Mouse (Mus musculus): ENCODE measurements around the gene Kdm5b.

Gene Kdm5b

GRCm38 (mm10) chr1:134551869-134552268 lies 8.1 kb upstream of the Kdm5b start:
- DNase-seq = no peak

GRCm38 (mm10) chr1:134552396-134552795 lies 7.6 kb upstream of the Kdm5b start:
- no peak for DNase-seq

GRCm38 (mm10) chr1:134555240-134555870 lies 4.6 kb upstream of the Kdm5b start:
- DNase-seq = no peak

GRCm38 (mm10) chr1:134555871-134556670 lies 3.9 kb upstream of the Kdm5b start:
- DNase-seq = peak; percentile 9

DNA sequence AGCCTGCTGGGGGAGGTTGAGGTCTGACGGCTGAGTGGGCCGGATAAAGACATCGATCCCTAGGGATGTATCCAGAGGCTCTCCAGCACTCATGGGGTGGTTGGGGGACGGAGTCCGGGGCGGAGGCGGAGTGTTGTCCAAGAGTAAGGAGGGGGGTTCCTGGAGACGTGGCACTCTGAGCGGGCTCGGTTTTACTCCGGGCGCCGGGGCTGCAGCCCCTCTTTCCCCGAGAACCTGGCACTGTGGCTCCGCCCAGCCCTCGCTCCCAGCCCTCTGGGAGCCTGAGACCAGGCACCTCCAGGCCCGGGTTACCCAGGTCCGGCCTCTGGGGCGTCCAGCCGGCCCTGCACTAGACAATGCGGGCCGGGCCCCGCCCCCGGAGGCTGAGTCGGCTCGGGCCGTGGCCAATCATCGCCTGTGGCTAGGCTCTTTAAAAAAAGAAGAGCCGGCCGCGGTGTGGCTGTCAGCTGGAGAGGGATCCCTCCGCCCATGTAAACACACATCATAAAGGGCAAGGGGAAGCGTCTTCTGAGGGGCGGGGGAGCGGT lies 3.2 kb upstream of the Kdm5b start:
- peak; percentile 97 for DNase-seq

DNA sequence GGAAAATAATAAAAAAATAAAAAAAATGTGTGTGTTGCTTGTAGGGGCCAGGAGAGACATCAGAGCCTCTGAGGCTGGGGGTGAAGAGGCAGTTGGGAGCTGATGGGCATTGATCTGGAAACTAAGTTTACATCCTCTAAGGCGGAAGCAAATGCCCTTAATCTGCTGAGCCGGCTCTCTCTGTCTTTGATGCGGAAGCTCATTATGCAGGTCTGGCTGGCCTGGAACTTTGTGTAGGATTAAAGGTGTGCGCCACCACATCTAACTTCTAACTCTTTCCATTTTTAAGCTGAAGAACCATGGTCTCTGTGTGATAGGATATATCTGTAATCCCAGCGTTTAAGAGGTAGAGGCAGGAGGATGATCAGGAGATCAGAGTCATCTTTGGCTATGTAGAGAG lies 1.5 kb upstream of the Kdm5b start:
- no peak for DNase-seq

GRCm38 (mm10) chr1:134559226-134559625 lies 745 bp upstream of the Kdm5b start:
- DNase-seq = no peak

DNA sequence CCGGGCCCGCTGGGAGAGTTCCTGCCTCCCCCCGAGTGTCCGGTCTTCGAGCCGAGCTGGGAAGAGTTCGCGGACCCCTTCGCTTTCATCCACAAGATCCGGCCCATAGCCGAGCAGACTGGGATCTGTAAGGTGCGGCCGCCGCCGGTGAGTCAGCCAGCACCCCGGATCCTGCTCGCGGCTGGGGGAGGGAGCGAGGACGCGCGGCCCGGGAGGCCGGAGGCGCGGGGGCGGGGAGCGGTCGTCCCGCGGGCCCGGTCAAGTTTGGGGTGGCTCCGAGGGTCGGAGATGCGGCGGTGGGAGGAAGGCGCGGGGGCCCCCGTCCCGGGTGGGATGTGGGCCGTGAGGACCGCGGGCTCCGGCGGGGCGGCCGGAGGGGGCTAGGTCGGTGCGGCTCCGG lies 425 bp downstream of the Kdm5b start:
- DNase-seq = no peak

- DNase-seq = peak; percentile 44
Observed at GRCm38 (mm10) chr1:134560801-134561769, 1.1 kb downstream of the Kdm5b start.

DNA sequence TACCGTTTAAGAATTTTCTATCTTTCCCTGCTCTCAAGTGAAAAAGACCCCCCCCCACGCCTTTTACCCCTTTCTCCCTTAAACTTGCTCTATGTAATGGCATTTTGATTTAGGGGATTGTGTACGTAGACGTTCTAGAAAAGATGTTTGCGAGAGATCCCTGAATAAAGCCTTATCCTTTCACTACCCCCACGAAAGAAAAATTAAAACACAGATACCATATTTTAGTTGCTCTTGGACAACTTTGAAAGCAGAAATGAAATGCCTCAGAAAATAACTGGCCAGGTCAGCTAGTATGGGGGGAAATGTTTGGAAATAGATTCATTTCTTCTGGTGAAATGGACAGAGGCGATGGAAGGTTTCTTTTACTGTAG lies 1.8 kb downstream of the Kdm5b start:
- DNase-seq = no peak

DNA sequence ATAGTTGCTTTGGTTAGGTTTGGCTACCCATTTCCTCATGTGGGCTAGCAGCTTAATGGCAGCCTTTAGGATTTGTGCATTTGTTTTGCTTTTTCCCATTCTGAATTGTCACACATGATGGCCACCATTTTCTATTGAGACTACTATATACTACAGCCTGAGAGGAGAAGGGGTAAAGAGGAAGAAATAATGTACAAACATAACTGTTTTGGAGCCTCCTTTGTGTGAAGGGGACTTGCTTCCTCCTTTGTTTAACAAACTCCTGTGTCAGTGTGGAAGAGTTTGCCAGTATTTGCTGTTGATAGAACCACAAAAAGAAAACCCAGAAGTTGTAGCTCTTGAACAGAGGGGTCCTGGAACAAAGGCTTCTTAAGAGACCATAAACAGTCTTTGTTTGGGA lies 2.5 kb downstream of the Kdm5b start:
- no peak for DNase-seq

- DNase-seq = no peak
Observed at GRCm38 (mm10) chr1:134563726-134564125, 3.8 kb downstream of the Kdm5b start.

- DNase-seq = no peak
Observed at GRCm38 (mm10) chr1:134567511-134567910, 7.5 kb downstream of the Kdm5b start.

DNA sequence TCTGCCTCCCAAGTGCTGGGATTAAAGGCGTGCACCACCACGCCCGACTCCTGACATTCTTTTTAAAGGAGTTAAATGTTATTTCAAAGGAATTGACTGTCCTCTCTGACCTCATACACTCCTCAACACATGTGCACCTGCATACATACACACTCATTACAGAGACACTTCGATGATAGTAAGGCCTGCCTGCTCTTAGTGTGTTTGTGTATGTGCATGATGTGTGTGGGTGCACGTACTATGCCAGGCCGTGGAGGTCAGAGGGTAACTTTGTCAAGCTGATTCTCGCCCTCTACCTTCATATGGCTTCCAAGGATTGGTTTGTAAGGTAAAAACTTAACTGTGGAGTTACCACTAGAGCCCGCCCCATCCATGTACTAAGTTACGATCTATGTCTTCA lies 10.2 kb downstream of the Kdm5b start:
- DNase-seq = no peak

DNA sequence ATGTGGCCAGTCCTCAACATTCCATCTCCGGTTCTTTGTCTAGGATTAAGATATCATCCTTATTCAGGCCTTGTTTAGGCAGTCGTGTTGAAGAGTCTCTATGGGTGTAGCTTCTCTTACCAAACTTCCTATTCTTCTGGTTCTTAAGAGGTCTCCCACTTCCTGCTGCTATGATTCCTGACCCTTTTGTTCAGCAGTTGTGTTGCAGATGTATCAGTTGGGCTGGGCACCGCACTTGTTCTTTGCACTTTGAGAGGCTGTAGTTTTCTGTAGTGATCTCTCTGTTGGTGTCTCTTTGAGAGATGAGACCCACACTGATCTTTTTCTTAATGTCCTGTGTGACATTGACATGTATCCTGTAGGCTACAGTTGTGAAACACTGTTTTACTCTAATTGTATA lies 10.7 kb downstream of the Kdm5b start:
- no peak for DNase-seq

- DNase-seq = no peak
Observed at GRCm38 (mm10) chr1:134573300-134573931, 13.4 kb downstream of the Kdm5b start.

DNA sequence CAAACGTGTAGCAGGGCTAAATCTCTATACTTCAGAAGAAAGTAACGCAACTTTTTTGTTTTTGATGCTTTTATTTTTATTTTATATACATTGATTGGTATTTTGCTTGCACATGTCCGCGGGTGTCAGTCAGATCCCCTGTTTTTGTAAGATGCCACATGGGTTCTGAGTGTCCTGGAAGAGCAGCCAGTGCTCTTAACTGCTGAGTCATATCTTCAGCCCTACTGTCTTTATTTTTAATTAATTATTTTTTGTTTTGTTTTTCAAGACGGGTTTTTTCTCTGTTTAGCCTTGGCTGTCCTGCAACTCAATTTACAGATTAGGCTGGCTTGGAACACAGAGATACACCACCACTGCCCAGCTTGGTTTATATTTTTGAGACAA lies 14.0 kb downstream of the Kdm5b start:
- DNase-seq = no peak

- no peak for DNase-seq
Observed at GRCm38 (mm10) chr1:134577384-134578120, 17.6 kb downstream of the Kdm5b start.

GRCm38 (mm10) chr1:134580796-134581195 lies 20.8 kb downstream of the Kdm5b start:
- DNase-seq = no peak

GRCm38 (mm10) chr1:134583560-134583959 lies 23.6 kb downstream of the Kdm5b start:
- no peak for DNase-seq

DNA sequence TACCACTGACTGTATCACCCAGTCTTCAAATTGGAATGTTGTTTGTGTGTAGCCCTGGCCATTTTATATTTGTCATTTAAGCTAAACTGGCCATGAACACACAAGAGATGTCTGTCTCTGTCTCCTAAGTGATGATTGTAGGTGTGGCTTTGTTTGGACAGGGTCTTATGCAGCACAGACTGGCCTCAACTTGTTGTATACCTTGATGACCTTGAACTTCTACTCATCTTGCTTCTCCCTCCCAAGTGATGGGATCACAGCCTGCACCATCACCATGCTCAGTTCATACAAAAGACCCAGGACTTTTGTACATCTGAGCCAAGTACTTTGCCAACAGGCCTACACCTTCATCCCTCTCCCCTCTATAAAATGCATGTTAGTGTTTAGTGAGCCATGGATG lies 29.7 kb downstream of the Kdm5b start:
- no peak for DNase-seq

DNA sequence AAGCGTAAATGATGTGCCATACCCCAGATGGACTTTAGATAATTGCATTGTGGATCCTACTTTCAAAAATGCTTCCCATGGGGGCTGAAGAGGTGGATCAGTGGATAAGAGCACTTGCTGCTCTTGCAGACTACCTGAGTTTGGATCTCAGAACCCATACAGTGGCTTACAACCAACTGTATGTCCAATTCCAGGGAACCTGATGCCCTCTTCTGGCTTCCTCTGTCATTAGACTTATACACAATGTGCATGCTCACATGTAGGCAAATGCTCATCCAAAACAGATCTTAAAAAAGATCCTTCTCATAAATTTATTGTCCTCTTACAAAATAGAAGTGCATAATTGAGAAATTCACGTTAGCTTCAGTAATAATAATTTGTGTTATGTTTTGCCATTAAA lies 31.8 kb downstream of the Kdm5b start:
- no peak for DNase-seq
